Mouse (Mus musculus) heart, embryonic 13.5 days (tissue): ENCODE results near the gene Ceacam19. TPM values are rescaled to one million over a fixed set of nuclear protein-coding genes. Genes with fewer than 3 reads are reported as not detected.
"Not testable (repeated sequence)": the region's sequence is repeated elsewhere in the genome, so short reads cannot be mapped to it uniquely, and the experiment has no call there.

Experiments
- ATAC-seq: fragments of 200-750 bp; cut with Nextera tagmentation; 2 replicates; pipeline ENCODE4 v1.8.0; 2017; ENCODE audit warnings: moderate TSS enrichment; ENCODE audit not compliant: insufficient number of reproducible peaks, low FRiP score, low TSS enrichment; ENCODE audit errors: extremely low read depth
- H3K27ac ChIP-seq: fragments of 300-500 bp; sonication (generic); replicated peaks from 2 replicates; pipeline ENCODE4 v1.5.1; 2015; ENCODE audit warnings: moderate library complexity, mild to moderate bottlenecking, inconsistent platforms
- H3K27me3 ChIP-seq: fragments of 300-500 bp; sonication (generic); replicated peaks from 2 replicates; pipeline ENCODE4 v1.6.1; 2015; ENCODE audit warnings: mild to moderate bottlenecking, inconsistent platforms
- H3K36me3 ChIP-seq: fragments of 300-500 bp; sonication (generic); 2 replicates; pipeline ENCODE4 v1.6.1; 2015; ENCODE audit warnings: mild to moderate bottlenecking, inconsistent platforms
- H3K4me1 ChIP-seq: fragments of 300-500 bp; sonication (generic); 2 replicates; pipeline ENCODE4 v1.6.1; 2015; ENCODE audit warnings: inconsistent platforms
- H3K4me2 ChIP-seq: fragments of 300-500 bp; sonication (generic); 2 replicates; pipeline ENCODE4 v1.6.1; 2015; ENCODE audit warnings: inconsistent platforms, mild to moderate bottlenecking, moderate library complexity
- H3K4me3 ChIP-seq: fragments of 300-500 bp; sonication (generic); 2 replicates; pipeline ENCODE4 v1.5.1; 2015; ENCODE audit warnings: moderate library complexity, mild to moderate bottlenecking, inconsistent platforms
- H3K9ac ChIP-seq: fragments of 300-500 bp; sonication (generic); 2 replicates; pipeline ENCODE4 v1.6.1; 2015; ENCODE audit warnings: inconsistent platforms, mild to moderate bottlenecking, moderate library complexity
- H3K9me3 ChIP-seq: fragments of 300-500 bp; sonication (generic); 2 replicates; pipeline ENCODE4 v1.6.1; 2016; ENCODE audit warnings: inconsistent platforms
- WGBS: fragments of 180-500 bp; shearing (Covaris S2); methylation state at CpG from one replicate; pipeline ENCODE4 v1.1.7; 2015; ENCODE audit warnings: mixed read lengths; 5-methylcytosine and 5-hydroxymethylcytosine counted together
- polyA plus RNA-seq: library from polyadenylated mRNA; unstranded; fragments of >200 nt; fragmentation: Nextera tagmentation; extraction: Ambion mirVana; gene quantifications from 2 replicates; pipeline ENCODE4 v1.2.1, GENCODE M21; 2015

Gene Ceacam19
- polyA plus RNA-seq: not detected in 2 replicates

- Histone ChIP-seq H3K4me1 (no peaks in the 10 kb centered on the region), H3K4me3 (no peak within 1 kb of the TSS), H3K9me3 (0 out of 2 replicates have a peak, but pooled peaks cover 3% of the 10 kb centered on the region), H3K27ac (no peak within 1 kb of the TSS), H3K36me3 (no peaks in the 10 kb centered on the region), H3K9ac (no peak within 1 kb of the TSS), H3K27me3 (no peaks in the 10 kb centered on the region), H3K4me2 (no peak within 1 kb of the TSS)
- 55% methylated on average over 7 of the region's 7 CpGs for WGBS
- ATAC-seq: no peak
Observed at GRCm38 (mm10) chr7:19887849-19888248, at the start of gene Ceacam19. Gene Ceacam19, minus strand, starts transcription at chr7:19887965.

- Histone ChIP-seq H3K9me3 (no peaks in the 10 kb centered on the region), H3K4me2 (no peak overlapping the region), H3K36me3 (no peaks in the 10 kb centered on the region), H3K4me3 (no peak overlapping the region), H3K4me1 (peaks cover 64% of the 10 kb centered on the region), H3K27me3 (0 out of 2 replicates have a peak, but pooled peaks cover 3% of the 10 kb centered on the region), H3K27ac (no peak overlapping the region), H3K9ac (no peak overlapping the region)
- ATAC-seq: no peak
- WGBS: 73% methylated on average over 11 of the region's 11 CpGs
Observed at GRCm38 (mm10) chr7:19937229-19937821, 49.6 kb upstream of the Ceacam19 start.

- Histone ChIP-seq H3K27me3 (0 out of 2 replicates have a peak, but pooled peaks cover 13% of the 10 kb centered on the region), H3K9me3 (no peaks in the 10 kb centered on the region), H3K9ac (no peak overlapping the region), H3K36me3 (no peaks in the 10 kb centered on the region), H3K4me3 (no peak overlapping the region), H3K27ac (peak overlapping the region; percentile 65), H3K4me1 (peaks cover 69% of the 10 kb centered on the region), H3K4me2 (peak overlapping the region; percentile 28; the same call in 1 of the 2 replicates)
- no peak for ATAC-seq
- WGBS: 55% methylated on average over 6 of the region's 6 CpGs
Observed at GRCm38 (mm10) chr7:19935961-19936360, 48.2 kb upstream of the Ceacam19 start.

GRCm38 (mm10) chr7:19935171-19935751 is 47.5 kb upstream of the Ceacam19 start:
- Histone ChIP-seq H3K27me3 (0 out of 2 replicates have a peak, but pooled peaks cover 13% of the 10 kb centered on the region), H3K4me3 (no peak overlapping the region), H3K9me3 (no peaks in the 10 kb centered on the region), H3K4me1 (peaks cover 62% of the 10 kb centered on the region), H3K36me3 (no peaks in the 10 kb centered on the region), H3K4me2 (peak overlapping the region; percentile 28), H3K9ac (no peak overlapping the region), H3K27ac (peak overlapping the region; percentile 65)
- no peak for ATAC-seq
- 50% methylated on average over 20 of the region's 20 CpGs for WGBS

- H3K9ac ChIP-seq: 0 out of 2 replicates have a peak overlapping the region, but pooled peaks have one; percentile 30
- WGBS: 12% methylated on average over 20 of the region's 21 CpGs
- 0 out of 2 replicates have a peak, but pooled peaks cover 10% of the 10 kb centered on the region for H3K27me3 ChIP-seq
- H3K36me3 ChIP-seq: no peaks in the 10 kb centered on the region
- ATAC-seq: no peak
- H3K9me3 ChIP-seq: no peaks in the 10 kb centered on the region
- H3K4me2 ChIP-seq: peak overlapping the region; percentile 60
- peak overlapping the region; percentile 70 for H3K27ac ChIP-seq
- H3K4me1 ChIP-seq: peaks cover 51% of the 10 kb centered on the region
- peak overlapping the region; percentile 26 for H3K4me3 ChIP-seq
Observed at GRCm38 (mm10) chr7:19932877-19933809, 45.4 kb upstream of the Ceacam19 start.

- Histone ChIP-seq H3K4me3 (no peak overlapping the region), H3K9ac (no peak overlapping the region), H3K27ac (no peak overlapping the region), H3K27me3 (0 out of 2 replicates have a peak, but pooled peaks cover 10% of the 10 kb centered on the region), H3K4me2 (peak overlapping the region; percentile 60), H3K9me3 (no peaks in the 10 kb centered on the region), H3K4me1 (peaks cover 45% of the 10 kb centered on the region), H3K36me3 (no peaks in the 10 kb centered on the region)
- WGBS: 16% methylated on average over 13 of the region's 13 CpGs
- ATAC-seq: no peak
Observed at GRCm38 (mm10) chr7:19932133-19932876, 44.5 kb upstream of the Ceacam19 start.

GRCm38 (mm10) chr7:19930481-19930880 is 42.7 kb upstream of the Ceacam19 start:
- ATAC-seq, H3K9ac ChIP-seq, H3K36me3 ChIP-seq, H3K4me3 ChIP-seq, H3K4me2 ChIP-seq, H3K9me3 ChIP-seq, H3K27ac ChIP-seq, H3K27me3 ChIP-seq: not testable (repeated sequence)
- peaks cover 38% of the 10 kb centered on the region for H3K4me1 ChIP-seq
- 69% methylated on average over 6 of the region's 6 CpGs for WGBS

- no peaks in the 10 kb centered on the region for H3K9me3 ChIP-seq
- 63% methylated on average over 5 of the region's 5 CpGs for whole genome bisulfite sequencing
- H3K4me2 ChIP-seq: no peak overlapping the region
- no peak overlapping the region for H3K27ac ChIP-seq
- peaks cover 28% of the 10 kb centered on the region for H3K4me1 ChIP-seq
- no peak overlapping the region for H3K9ac ChIP-seq
- H3K27me3 ChIP-seq: 0 out of 2 replicates have a peak, but pooled peaks cover 10% of the 10 kb centered on the region
- no peak for ATAC-seq
- no peak overlapping the region for H3K4me3 ChIP-seq
- no peaks in the 10 kb centered on the region for H3K36me3 ChIP-seq
Observed at GRCm38 (mm10) chr7:19928486-19928885, 40.7 kb upstream of the Ceacam19 start.

- no peak overlapping the region for H3K9ac ChIP-seq
- peaks cover 15% of the 10 kb centered on the region for H3K4me1 ChIP-seq
- peaks cover 9% of the 10 kb centered on the region; the same call in 1 of the 2 replicates for H3K27me3 ChIP-seq
- no peaks in the 10 kb centered on the region for H3K9me3 ChIP-seq
- 27% methylated on average over 2 of the region's 2 CpGs for WGBS
- no peak overlapping the region for H3K4me2 ChIP-seq
- ATAC-seq: no peak
- H3K4me3 ChIP-seq: no peak overlapping the region
- no peak overlapping the region for H3K27ac ChIP-seq
- H3K36me3 ChIP-seq: no peaks in the 10 kb centered on the region
Observed at GRCm38 (mm10) chr7:19926849-19927480, 39.2 kb upstream of the Ceacam19 start.

GRCm38 (mm10) chr7:19925376-19925775 is 37.6 kb upstream of the Ceacam19 start:
- Histone ChIP-seq H3K27me3 (peaks cover 3% of the 10 kb centered on the region; the same call in 1 of the 2 replicates), H3K27ac (no peak overlapping the region), H3K9me3 (no peaks in the 10 kb centered on the region), H3K36me3 (no peaks in the 10 kb centered on the region), H3K9ac (no peak overlapping the region), H3K4me2 (no peak overlapping the region), H3K4me1 (peaks cover 16% of the 10 kb centered on the region), H3K4me3 (no peak overlapping the region)
- no peak for ATAC-seq
- WGBS: 77% methylated on average over 1 of the region's 1 CpGs
